Mouse (Mus musculus) E14TG2a.4 (cell line): ENCODE data around the gene Npcd.

Experiments
- CTCF ChIP-seq: conservative IDR thresholded peaks from 2 replicates; pipeline ENCODE4 v1.5.1; 2014; ENCODE audit warnings: low read length
- POU5F1 ChIP-seq: IDR thresholded peaks from 2 replicates; pipeline ENCODE4 v1.6.1; 2014; ENCODE audit warnings: low read length, borderline replicate concordance

DNA sequence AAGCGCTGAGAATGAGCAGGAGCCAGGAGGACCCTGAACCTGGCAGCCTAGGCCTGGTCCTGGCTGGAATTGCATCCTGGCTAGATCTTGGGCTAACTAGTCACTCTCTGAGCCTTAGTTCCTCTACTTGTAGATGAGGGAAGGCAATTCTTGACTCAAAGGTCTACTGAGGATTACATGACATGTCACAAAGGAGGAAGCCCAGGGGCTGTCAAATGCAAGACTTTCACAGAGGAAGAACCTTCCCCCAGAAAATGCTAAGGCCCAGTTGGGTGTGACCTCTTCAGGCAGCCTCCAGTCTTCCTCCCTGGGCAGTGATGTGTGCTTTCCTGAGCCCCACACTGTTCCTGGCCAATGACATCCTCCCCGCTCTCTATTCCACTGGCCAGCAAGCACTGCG lies 76.9 kb downstream of the Npcd start:
- no peak for TF ChIP-seq CTCF
- no peak for TF ChIP-seq POU5F1
